7 mouse cellular contexts compared by ENCODE assay signal in the genomic region with DNA sequence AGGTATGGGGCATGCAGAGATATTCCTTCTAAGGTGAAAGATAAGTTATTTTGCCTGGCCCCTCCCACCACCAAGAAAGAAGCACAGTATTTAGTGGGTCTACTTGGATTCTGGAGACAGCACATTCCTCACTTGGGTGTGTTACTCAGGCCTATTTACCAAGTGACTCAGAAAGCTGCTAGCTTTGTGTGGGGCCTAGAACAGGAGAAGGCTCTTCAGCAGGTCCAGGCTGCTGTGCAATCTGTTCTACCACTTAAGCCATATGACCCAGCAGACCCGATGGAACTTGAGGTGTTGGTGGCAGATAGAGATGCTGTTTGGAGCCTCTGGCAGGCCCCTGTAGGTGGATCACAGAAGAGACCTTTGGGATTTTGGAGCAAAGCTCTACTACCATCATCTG. TPM values are rescaled to one million over a fixed set of nuclear protein-coding genes. Genes with fewer than 3 reads are reported as not detected.
DNase-seq lines count a peak whose midpoint lies in the region; ATAC-seq and TF ChIP-seq lines count a peak whose summit lies in the region.
"Not testable (repeated sequence)": the region's sequence is repeated elsewhere in the genome, so short reads cannot be mapped to it uniquely, and the experiment has no call there.

No protein-coding gene starts in this region.

- peak; percentile 47 for DNase-seq in R1 (ENCODE audit: low read depth, low spot score)
- not testable (repeated sequence) for DNase-seq in gastrocnemius, adult 2 months
- DNase-seq in lung, postnatal 14 days = peak; percentile 2
- DNase-seq in lung, postnatal 36 days = peak; percentile 15
- DNase-seq in urinary bladder, postnatal 14 days (ENCODE audit: low spot score) = peak; percentile 3

- WGBS in liver, embryonic 12.5 days (ENCODE audit: insufficient replicate concordance) = 59% methylated on average over 1 of the region's 1 CpGs
- WGBS in liver, embryonic 15.5 days (ENCODE audit: insufficient replicate concordance) = 59% methylated on average over 1 of the region's 1 CpGs

- H3K4me1 ChIP-seq in liver, embryonic 12.5 days = peaks cover 45% of the 10 kb centered on the region
- H3K4me1 ChIP-seq in liver, embryonic 15.5 days (replicated peaks) = peaks cover 51% of the 10 kb centered on the region

- not testable (repeated sequence) for H3K4me3 ChIP-seq in gastrocnemius, adult 2 months; liver, embryonic 12.5 days; liver, embryonic 15.5 days (replicated peaks)

- H3K27ac ChIP-seq in gastrocnemius, adult 2 months = peak overlapping the region; percentile 43; the same call in 1 of the 2 replicates
- H3K27ac ChIP-seq in liver, embryonic 12.5 days = peak overlapping the region; percentile 56; the same call in 1 of the 2 replicates
- peak overlapping the region; percentile 55 for H3K27ac ChIP-seq in liver, embryonic 15.5 days (replicated peaks)

- not testable (repeated sequence) for ATAC-seq in liver, embryonic 12.5 days; liver, embryonic 15.5 days (ENCODE audit: insufficient read depth)

- H3K9me3 ChIP-seq in liver, embryonic 12.5 days (replicated peaks); liver, embryonic 15.5 days (replicated peaks): not testable (repeated sequence)

- not testable (repeated sequence) for H3K27me3 ChIP-seq in liver, embryonic 12.5 days (replicated peaks); liver, embryonic 15.5 days

- not testable (repeated sequence) for H3K9ac ChIP-seq in liver, embryonic 12.5 days; liver, embryonic 15.5 days

- peak overlapping the region; percentile 23 for H3K4me2 ChIP-seq in liver, embryonic 12.5 days
- H3K4me2 ChIP-seq in liver, embryonic 15.5 days = not testable (repeated sequence)

- intact Hi-C loops in gastrocnemius, adult 2 months (cut with DNase I) = not testable (repeated sequence)

- not testable (repeated sequence) for TF ChIP-seq CTCF in gastrocnemius, adult 2 months (IDR thresholded peaks at IDR 0.05)

- H3K36me3 ChIP-seq in liver, embryonic 12.5 days; liver, embryonic 15.5 days (replicated peaks): not testable (repeated sequence)

RNA-seq across cellular contexts. Expression of gene Pds5b, which starts 33.1 kb away (rescaled TPM):
- 10 to 100 TPM; 20.8 to 23.0 TPM for total RNA-seq in gastrocnemius, adult 2 months (2021)
- polyA plus RNA-seq in liver, embryonic 12.5 days (2016; fragmentation: Nextera tagmentation; extraction: Ambion mirVana) = 16.4 and 16.7 TPM in 2 replicates
- polyA plus RNA-seq in liver, embryonic 15.5 days (2015; fragmentation: Nextera tagmentation; extraction: Ambion mirVana) = 9.2 and 9.4 TPM in 2 replicates

RNA-seq across cellular contexts. Expression of gene N4bp2l2, which starts 40.7 kb away (rescaled TPM):
- 10 to 100 TPM; 30.9 to 32.3 TPM for total RNA-seq in gastrocnemius, adult 2 months (2021)
- polyA plus RNA-seq in liver, embryonic 12.5 days (2016; fragmentation: Nextera tagmentation; extraction: Ambion mirVana) = 25.6 and 29.5 TPM in 2 replicates
- 15.0 and 18.8 TPM in 2 replicates for polyA plus RNA-seq in liver, embryonic 15.5 days (2015; fragmentation: Nextera tagmentation; extraction: Ambion mirVana)
